Mouse (Mus musculus): ENCODE results near the gene Mup21.
"Not testable (repeated sequence)": the region's sequence is repeated elsewhere in the genome, so short reads cannot be mapped to it uniquely, and the experiment has no call there.

Gene Mup21

GRCm38 (mm10) chr4:62150811-62151210 lies at the start of gene Mup21:
TSS of gene Mup21 (minus strand) at chr4:62150863.
- DNase-seq, result no peak

GRCm38 (mm10) chr4:62199923-62200529 lies 49.4 kb upstream of the Mup21 start:
- DNase-seq, result no peak

GRCm38 (mm10) chr4:62188778-62189177 lies 38.1 kb upstream of the Mup21 start:
- no peak for DNase-seq

DNA sequence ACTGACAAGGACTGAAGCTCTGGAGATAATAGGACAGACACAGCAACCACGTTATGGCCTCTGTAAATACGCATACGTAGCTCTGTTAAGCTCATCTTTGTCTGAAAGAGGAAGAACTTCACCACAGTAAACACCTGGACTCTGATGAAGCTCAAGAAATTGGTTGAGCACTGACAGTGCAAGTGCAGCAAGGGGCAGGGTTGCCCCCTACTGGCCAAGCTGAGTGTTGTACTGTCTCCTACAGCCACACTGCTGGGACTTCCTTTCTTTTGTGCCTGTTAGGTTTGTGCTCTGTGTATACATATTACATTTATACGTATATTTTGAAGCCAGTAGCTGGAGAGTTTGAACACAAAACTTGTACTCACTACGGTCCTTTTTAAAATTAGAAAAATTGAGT lies 26.6 kb upstream of the Mup21 start:
- peak; percentile 51 to 54 for DNase-seq

- no peak for DNase-seq
Measured at GRCm38 (mm10) chr4:62174471-62174870, 23.8 kb upstream of the Mup21 start.

GRCm38 (mm10) chr4:62167636-62168035 lies 17.0 kb upstream of the Mup21 start:
- DNase-seq, result not testable (repeated sequence)

DNA sequence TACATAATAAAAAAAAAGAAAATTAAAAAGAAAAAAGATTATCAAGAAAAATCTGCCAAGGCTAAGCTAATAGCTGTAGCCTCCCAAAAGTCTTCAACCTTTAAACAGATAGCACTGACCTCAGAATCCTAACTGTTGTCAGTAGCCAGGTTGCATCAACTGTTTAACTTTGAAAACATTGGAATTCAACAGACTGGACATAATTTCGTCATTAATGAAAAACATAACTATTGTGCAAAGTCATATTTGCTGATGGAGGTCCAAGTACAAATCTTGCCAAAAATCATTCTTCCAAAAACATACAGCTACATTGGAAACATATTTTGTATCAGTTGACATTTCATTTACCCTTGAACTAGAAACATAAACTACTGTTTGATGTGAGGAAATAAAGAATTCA lies 7.7 kb upstream of the Mup21 start:
- DNase-seq, result no peak

- peak; percentile 33 to 40 for DNase-seq
Measured at GRCm38 (mm10) chr4:62133706-62134105, 17.0 kb downstream of the Mup21 start.

GRCm38 (mm10) chr4:62103366-62103765 lies 47.3 kb downstream of the Mup21 start:
- peak in 1 of 2 experiments; percentile 6 for DNase-seq

Data from B cell, adult 2 months (primary cell).